Mouse (Mus musculus): Measurements from ENCODE around the gene Megf11. TPM values are rescaled to one million over a fixed set of nuclear protein-coding genes. Genes with fewer than 3 reads are reported as not detected.

Megf11 gene
- polyA plus RNA-seq, 1 experiment from 2014 or later, result 1.3 TPM

GRCm38 (mm10) chr9:64576143-64576878 is 190.9 kb downstream of the Megf11 start:
- no peaks in the 10 kb centered on the region for H3K27me3 ChIP-seq
- no peak for ATAC-seq
- in situ Hi-C loops (cut with MboI; ENCODE audit: low pct_unique_long_range_greater_than_20kb), result no loop called here
- POLR2A ChIA-PET, result no interaction called here
- no peak for TF ChIP-seq CTCF (IDR thresholded peaks at IDR 0.05)
- DNase-seq (ENCODE audit: low read depth, low spot score), result no peak
- CTCF ChIA-PET, result no interaction called here

GRCm38 (mm10) chr9:64577156-64577555 is 191.7 kb downstream of the Megf11 start:
- no peak for ATAC-seq
- no peak for DNase-seq (ENCODE audit: low read depth, low spot score)
- CTCF ChIA-PET, result no interaction called here
- no peak for TF ChIP-seq CTCF (IDR thresholded peaks at IDR 0.05)
- H3K27me3 ChIP-seq, result no peaks in the 10 kb centered on the region
- POLR2A ChIA-PET, result no interaction called here
- in situ Hi-C loops (cut with MboI; ENCODE audit: low pct_unique_long_range_greater_than_20kb), result no loop called here

GRCm38 (mm10) chr9:64578014-64578413 is 192.6 kb downstream of the Megf11 start:
- ChIA-PET POLR2A (no interaction called here), CTCF (no interaction called here)
- ATAC-seq (no peak), DNase-seq (ENCODE audit: low read depth, low spot score) (no peak)
- TF ChIP-seq CTCF (IDR thresholded peaks at IDR 0.05), result no peak
- no peaks in the 10 kb centered on the region for H3K27me3 ChIP-seq
- in situ Hi-C loops (cut with MboI; ENCODE audit: low pct_unique_long_range_greater_than_20kb), result no loop called here

- DNase-seq (ENCODE audit: low read depth, low spot score) (no peak), ATAC-seq (no peak)
- in situ Hi-C loops (cut with MboI; ENCODE audit: low pct_unique_long_range_greater_than_20kb), result no loop called here
- H3K27me3 ChIP-seq, result no peaks in the 10 kb centered on the region
- ChIA-PET POLR2A (interaction anchor here (0.5 kb wide), 1 partner anchor 91 kb away, joined by 3 read pairs; no protein-coding TSS in a partner anchor), CTCF (no interaction called here)
- no peak for TF ChIP-seq CTCF (IDR thresholded peaks at IDR 0.05)
Observed at GRCm38 (mm10) chr9:64579306-64579705, 193.9 kb downstream of the Megf11 start.

- no peak for TF ChIP-seq CTCF (IDR thresholded peaks at IDR 0.05)
- CTCF ChIA-PET, result interaction anchor here (0.9 kb wide), 1 partner anchor 20 kb away, joined by 4 read pairs; no protein-coding TSS in a partner anchor
- in situ Hi-C loops (cut with MboI; ENCODE audit: low pct_unique_long_range_greater_than_20kb), result no loop called here
- DNase-seq (ENCODE audit: low read depth, low spot score), result no peak
- no peak for ATAC-seq
- H3K27me3 ChIP-seq, result no peaks in the 10 kb centered on the region
- POLR2A ChIA-PET, result no interaction called here
Observed at GRCm38 (mm10) chr9:64586292-64586691, 200.9 kb downstream of the Megf11 start.

- CTCF ChIA-PET, result no interaction called here
- in situ Hi-C loops (cut with MboI; ENCODE audit: low pct_unique_long_range_greater_than_20kb), result no loop called here
- POLR2A ChIA-PET, result no interaction called here
- no peaks in the 10 kb centered on the region for H3K27me3 ChIP-seq
- no peak for DNase-seq (ENCODE audit: low read depth, low spot score)
- ATAC-seq, result no peak
- no peak for TF ChIP-seq CTCF (IDR thresholded peaks at IDR 0.05)
Observed at GRCm38 (mm10) chr9:64587991-64588390, 202.6 kb downstream of the Megf11 start.

GRCm38 (mm10) chr9:64590634-64591041 is 205.2 kb downstream of the Megf11 start:
- DNase-seq (ENCODE audit: low read depth, low spot score), result no peak
- in situ Hi-C loops (cut with MboI; ENCODE audit: low pct_unique_long_range_greater_than_20kb), result no loop called here
- H3K27me3 ChIP-seq, result no peaks in the 10 kb centered on the region
- ChIA-PET POLR2A (no interaction called here), CTCF (interaction anchor here (1.1 kb wide), 1 partner anchor 163 kb away, joined by 3 read pairs; no protein-coding TSS in a partner anchor)
- TF ChIP-seq CTCF (IDR thresholded peaks at IDR 0.05), result no peak
- no peak for ATAC-seq

GRCm38 (mm10) chr9:64591436-64591835 is 206.0 kb downstream of the Megf11 start:
- ATAC-seq (no peak), DNase-seq (ENCODE audit: low read depth, low spot score) (no peak)
- in situ Hi-C loops (cut with MboI; ENCODE audit: low pct_unique_long_range_greater_than_20kb), result no loop called here
- CTCF ChIA-PET, result interaction anchor here (1.1 to 1.3 kb wide), 3 partner anchors 11 to 163 kb away, joined by 3 to 4 read pairs (median 4); no protein-coding TSS in a partner anchor
- POLR2A ChIA-PET, result interaction anchor here (0.6 kb wide), 2 partner anchors 200 to 249 kb away, joined by 3 to 8 read pairs; no protein-coding TSS in a partner anchor
- no peaks in the 10 kb centered on the region for H3K27me3 ChIP-seq
- no peak for TF ChIP-seq CTCF (IDR thresholded peaks at IDR 0.05)

DNA sequence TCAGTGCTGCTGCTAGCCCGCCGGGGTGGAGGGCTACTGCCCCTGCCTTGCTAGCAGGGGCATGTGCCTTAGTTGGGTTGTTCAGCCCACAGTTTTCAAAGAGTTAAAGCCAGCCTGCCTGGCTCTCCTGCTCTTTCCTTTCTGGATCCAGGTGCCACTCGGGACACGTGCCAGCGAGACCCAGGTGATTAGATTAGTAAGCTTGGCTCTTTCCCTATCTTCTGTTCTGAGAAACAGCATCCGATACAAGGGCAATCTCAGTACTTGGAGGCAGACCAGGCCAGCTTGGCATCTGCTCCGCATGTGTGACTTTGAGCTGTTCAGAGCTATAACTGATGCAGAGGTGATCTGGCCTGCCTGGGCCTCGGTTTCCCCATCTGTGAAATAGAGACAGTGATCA is 209.0 kb downstream of the Megf11 start:
- in situ Hi-C loops (cut with MboI; ENCODE audit: low pct_unique_long_range_greater_than_20kb), result no loop called here
- ChIA-PET POLR2A (no interaction called here), CTCF (no interaction called here)
- peaks cover 3% of the 10 kb centered on the region for H3K27me3 ChIP-seq
- TF ChIP-seq CTCF (IDR thresholded peaks at IDR 0.05), result no peak
- DNase-seq (ENCODE audit: low read depth, low spot score) (no peak), ATAC-seq (no peak)

DNA sequence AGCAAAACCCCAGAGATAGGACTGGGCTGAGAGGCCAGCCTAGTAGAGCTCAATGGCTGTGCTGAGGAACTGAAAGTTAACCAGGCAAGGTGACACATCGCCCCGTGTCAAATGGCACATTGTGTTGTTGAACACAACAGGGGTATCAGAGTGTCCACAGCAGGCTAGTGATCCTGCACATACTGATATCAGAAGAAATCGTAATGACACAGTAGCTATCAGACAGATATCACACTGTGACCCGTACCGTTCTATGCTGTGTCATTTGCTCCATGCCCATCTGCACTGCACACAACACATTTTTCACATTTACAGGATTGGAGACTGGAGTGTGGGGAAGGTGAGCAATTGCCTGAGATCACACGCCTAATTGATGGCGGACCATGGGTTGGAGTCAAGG is 213.0 kb downstream of the Megf11 start:
- CTCF ChIA-PET, result no interaction called here
- in situ Hi-C loops (cut with MboI; ENCODE audit: low pct_unique_long_range_greater_than_20kb), result no loop called here

DNA sequence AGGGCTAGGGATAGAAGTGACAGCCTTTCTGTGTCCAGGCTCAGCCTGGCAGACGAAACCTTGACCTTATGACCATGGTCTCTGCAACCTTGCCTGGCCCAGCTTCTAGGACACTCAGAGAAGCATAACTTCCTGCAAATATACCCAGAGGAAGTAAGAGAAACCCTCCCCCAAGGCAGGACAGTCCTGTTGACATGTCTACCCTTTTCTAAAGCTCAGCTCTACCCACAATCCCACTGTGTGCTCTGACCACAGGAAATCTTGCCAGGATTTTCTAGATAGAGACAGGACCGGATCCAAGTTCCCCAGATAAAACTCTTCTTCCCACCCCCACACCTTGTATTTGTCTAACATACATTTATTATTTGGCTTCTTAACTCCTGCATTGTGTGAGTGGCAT is 215.3 kb downstream of the Megf11 start:
- CTCF ChIA-PET, result no interaction called here
- DNase-seq (ENCODE audit: low read depth, low spot score), result no peak
- peaks cover 3% of the 10 kb centered on the region for H3K27me3 ChIP-seq
- in situ Hi-C loops (cut with MboI; ENCODE audit: low pct_unique_long_range_greater_than_20kb), result no loop called here
- ATAC-seq, result no peak
- POLR2A ChIA-PET, result interaction anchor here (1.2 kb wide), 1 partner anchor 19 kb away, joined by 3 read pairs; no protein-coding TSS in a partner anchor
- no peak for TF ChIP-seq CTCF (IDR thresholded peaks at IDR 0.05)

More for the DNA sequence above, 213.0 kb downstream of the Megf11 start:
- ATAC-seq, result no peak
- peaks cover 3% of the 10 kb centered on the region for H3K27me3 ChIP-seq
- POLR2A ChIA-PET, result no interaction called here
- no peak for TF ChIP-seq CTCF (IDR thresholded peaks at IDR 0.05)
- DNase-seq (ENCODE audit: low read depth, low spot score), result no peak

Data from Patski (cell line).